Mouse (Mus musculus) lung, embryonic 16.5 days (tissue): ENCODE data around the gene Pigs. TPM values are rescaled to one million over a fixed set of nuclear protein-coding genes. Genes with fewer than 3 reads are reported as not detected.

Source experiments
- ATAC-seq: fragments of 200-750 bp; cut with Nextera tagmentation; 2 replicates; pipeline ENCODE4 v1.8.0; 2017; ENCODE audit warnings: low read depth, mild to moderate bottlenecking, moderate library complexity
- H3K27ac ChIP-seq: fragments of 300-500 bp; sonication (generic); 2 replicates; pipeline ENCODE4 v1.5.1; 2014; ENCODE audit warnings: mild to moderate bottlenecking, control low read depth, low read length
- H3K27me3 ChIP-seq: fragments of 300-500 bp; sonication (generic); 2 replicates; pipeline ENCODE4 v1.6.1; 2014; ENCODE audit warnings: low read depth, low read length, mixed read lengths; ENCODE audit not compliant: control insufficient read depth, insufficient read depth
- H3K36me3 ChIP-seq: fragments of 300-500 bp; sonication (generic); 2 replicates; pipeline ENCODE4 v1.6.1; 2014; ENCODE audit warnings: low read length; ENCODE audit not compliant: control insufficient read depth, insufficient read depth
- H3K4me1 ChIP-seq: fragments of 300-500 bp; sonication (generic); replicated peaks from 2 replicates; pipeline ENCODE4 v1.6.1; 2014; ENCODE audit warnings: low read length, mixed read lengths; ENCODE audit not compliant: control insufficient read depth, insufficient read depth
- H3K4me2 ChIP-seq: fragments of 300-500 bp; sonication (generic); 2 replicates; pipeline ENCODE4 v1.6.1; 2014; ENCODE audit warnings: low read depth, low read length, control low read depth
- H3K4me3 ChIP-seq: fragments of 300-500 bp; sonication (generic); 2 replicates; pipeline ENCODE4 v1.5.1; 2014; ENCODE audit warnings: mild to moderate bottlenecking, low read length, control low read depth
- H3K9ac ChIP-seq: fragments of 300-500 bp; sonication (generic); 2 replicates; pipeline ENCODE4 v1.6.1; 2014; ENCODE audit warnings: low read length, control low read depth
- H3K9me3 ChIP-seq: fragments of 300-500 bp; sonication (generic); 2 replicates; pipeline ENCODE4 v1.6.1; 2016; ENCODE audit warnings: low read length; ENCODE audit not compliant: control insufficient read depth
- WGBS: fragments of 180-500 bp; shearing (Covaris S2); extraction: QIAGEN DNeasy Blood & Tissue Kit; methylation state at CpG from one replicate; pipeline ENCODE4 v1.1.7; 2014; 5-methylcytosine and 5-hydroxymethylcytosine counted together
- polyA plus RNA-seq: library from polyadenylated mRNA; unstranded; fragments of >200 nt; fragmentation: Nextera tagmentation; extraction: Ambion mirVana; gene quantifications from 2 replicates; pipeline ENCODE4 v1.2.1, GENCODE M21; 2015

Gene Pigs
- polyA plus RNA-seq, 1 experiment from 2014 or later, result 84.8 TPM

DNA sequence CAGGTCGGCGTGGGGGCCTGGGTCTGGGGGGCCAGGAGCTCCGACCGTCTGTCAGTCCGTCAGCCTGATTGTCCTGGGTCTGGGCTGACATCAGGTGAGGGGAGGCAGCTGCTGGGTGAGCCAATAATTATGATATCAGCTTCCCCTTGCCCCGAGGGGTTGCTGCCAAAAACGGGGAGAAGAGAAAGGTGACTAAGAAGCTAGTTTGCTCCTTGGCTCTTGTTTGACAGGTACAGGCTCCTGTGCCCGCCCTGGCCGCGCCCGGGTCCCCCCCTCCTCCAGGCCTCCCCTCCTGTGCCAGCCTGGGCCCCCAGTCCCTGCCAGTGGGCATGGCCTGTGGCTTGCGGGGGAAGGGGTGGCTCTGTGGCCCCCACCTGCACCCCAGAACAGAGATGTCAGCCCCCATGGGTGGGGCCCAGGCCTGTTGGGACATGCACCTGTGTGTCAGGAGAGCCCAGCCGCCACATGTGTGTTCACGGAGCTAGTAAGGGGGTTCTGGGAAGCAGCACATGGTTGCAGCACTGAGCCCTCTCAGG is 58.4 kb downstream of the Pigs start, which contains the start of gene Foxn1:
Foxn1 (minus strand) TSS at position 51 of the 536 bp plus-strand sequence.
- no peak within 1 kb of the TSS for H3K4me2 ChIP-seq
- H3K9me3 ChIP-seq, result no peaks in the 10 kb centered on the region
- no peaks in the 10 kb centered on the region for H3K36me3 ChIP-seq
- WGBS, result 76% methylated on average over 14 of the region's 14 CpGs
- H3K9ac ChIP-seq, result no peak within 1 kb of the TSS
- no peak for ATAC-seq
- no peak within 1 kb of the TSS for H3K27ac ChIP-seq
- no peaks in the 10 kb centered on the region for H3K27me3 ChIP-seq
- no peak within 1 kb of the TSS for H3K4me3 ChIP-seq
- no peaks in the 10 kb centered on the region for H3K4me1 ChIP-seq

Other genes with a start within 250 kb of the Pigs start
- gene Eral1, start 248.0 kb upstream of the Pigs start, polyA plus RNA-seq, result 35.0 and 35.1 TPM in 2 replicates
- gene Fam222b, start 233.8 kb upstream of the Pigs start, polyA plus RNA-seq, result 13.6 and 17.1 TPM in 2 replicates
- 84.2 and 96.3 TPM in 2 replicates for gene Traf4, start 162.8 kb upstream of the Pigs start, polyA plus RNA-seq
- gene Nek8, start 151.7 kb upstream of the Pigs start, polyA plus RNA-seq, result 20.6 and 22.3 TPM in 2 replicates
- gene Tlcd1, start 151.7 kb upstream of the Pigs start, polyA plus RNA-seq, result 24.4 and 25.9 TPM in 2 replicates
- 1,346 and 1,426 TPM in 2 replicates for gene Rpl23a, start 144.8 kb upstream of the Pigs start, polyA plus RNA-seq
- gene Rab34, start 140.0 kb upstream of the Pigs start, polyA plus RNA-seq, result 117 and 129 TPM in 2 replicates
- gene Proca1, start 135.0 kb upstream of the Pigs start, polyA plus RNA-seq, result 5.3 and 6.8 TPM in 2 replicates
- 81.9 and 84.7 TPM in 2 replicates for gene Sdf2, start 82.7 kb upstream of the Pigs start, polyA plus RNA-seq
- gene Supt6, start 82.4 kb upstream of the Pigs start, polyA plus RNA-seq, result 24.6 and 26.2 TPM in 2 replicates
- gene 2610507B11Rik, start 66.7 kb upstream of the Pigs start, polyA plus RNA-seq, result 59.5 and 63.5 TPM in 2 replicates
- 0.13 and 0.35 TPM in 2 replicates for gene BC030499, start 37.6 kb upstream of the Pigs start, polyA plus RNA-seq
- 44.9 and 46.7 TPM in 2 replicates for gene Spag5, start 26.9 kb upstream of the Pigs start, polyA plus RNA-seq
- 8.9 and 12.1 TPM in 2 replicates for gene Aldoc, start 5.4 kb upstream of the Pigs start, polyA plus RNA-seq
- 26.6 and 27.2 TPM in 2 replicates for gene Unc119, start 15.1 kb downstream of the Pigs start, polyA plus RNA-seq
- 0.77 and 1.2 TPM in 2 replicates for gene Foxn1, start 58.1 kb downstream of the Pigs start, polyA plus RNA-seq
- gene Slc13a2, start 93.8 kb downstream of the Pigs start, polyA plus RNA-seq, result 0.15 and 0.47 TPM in 2 replicates
- 12.2 TPM in 2 replicates for gene Slc46a1, start 137.3 kb downstream of the Pigs start, polyA plus RNA-seq
- 0.97 and 1.2 TPM in 2 replicates for gene Sarm1, start 169.3 kb downstream of the Pigs start, polyA plus RNA-seq
- gene Vtn, start 170.7 kb downstream of the Pigs start, polyA plus RNA-seq, result 1.5 and 14.5 TPM in 2 replicates
- not detected in 2 replicates for gene Sebox, start 175.0 kb downstream of the Pigs start, polyA plus RNA-seq
- gene Tmem199, start 183.8 kb downstream of the Pigs start, polyA plus RNA-seq, result 44.9 and 48.3 TPM in 2 replicates
- 142 TPM in 2 replicates for gene Poldip2, start 183.8 kb downstream of the Pigs start, polyA plus RNA-seq
- 80.2 and 85.1 TPM in 2 replicates for gene Tnfaip1, start 207.9 kb downstream of the Pigs start, polyA plus RNA-seq
- gene Ift20, start 207.9 kb downstream of the Pigs start, polyA plus RNA-seq, result 145 and 154 TPM in 2 replicates
- gene Tmem97, start 222.4 kb downstream of the Pigs start, polyA plus RNA-seq, result 64.7 and 71.5 TPM in 2 replicates